Mouse (Mus musculus) lung, postnatal 25 days (tissue): Measurements from ENCODE around the gene Ing5.
"Not testable (repeated sequence)": the region's sequence is repeated elsewhere in the genome, so short reads cannot be mapped to it uniquely, and the experiment has no call there.

Source experiments
- DNase-seq: peaks from one replicate; pipeline ENCODE4 v3.0.0; 2022; ENCODE audit warnings: low spot score

Ing5 gene

DNA sequence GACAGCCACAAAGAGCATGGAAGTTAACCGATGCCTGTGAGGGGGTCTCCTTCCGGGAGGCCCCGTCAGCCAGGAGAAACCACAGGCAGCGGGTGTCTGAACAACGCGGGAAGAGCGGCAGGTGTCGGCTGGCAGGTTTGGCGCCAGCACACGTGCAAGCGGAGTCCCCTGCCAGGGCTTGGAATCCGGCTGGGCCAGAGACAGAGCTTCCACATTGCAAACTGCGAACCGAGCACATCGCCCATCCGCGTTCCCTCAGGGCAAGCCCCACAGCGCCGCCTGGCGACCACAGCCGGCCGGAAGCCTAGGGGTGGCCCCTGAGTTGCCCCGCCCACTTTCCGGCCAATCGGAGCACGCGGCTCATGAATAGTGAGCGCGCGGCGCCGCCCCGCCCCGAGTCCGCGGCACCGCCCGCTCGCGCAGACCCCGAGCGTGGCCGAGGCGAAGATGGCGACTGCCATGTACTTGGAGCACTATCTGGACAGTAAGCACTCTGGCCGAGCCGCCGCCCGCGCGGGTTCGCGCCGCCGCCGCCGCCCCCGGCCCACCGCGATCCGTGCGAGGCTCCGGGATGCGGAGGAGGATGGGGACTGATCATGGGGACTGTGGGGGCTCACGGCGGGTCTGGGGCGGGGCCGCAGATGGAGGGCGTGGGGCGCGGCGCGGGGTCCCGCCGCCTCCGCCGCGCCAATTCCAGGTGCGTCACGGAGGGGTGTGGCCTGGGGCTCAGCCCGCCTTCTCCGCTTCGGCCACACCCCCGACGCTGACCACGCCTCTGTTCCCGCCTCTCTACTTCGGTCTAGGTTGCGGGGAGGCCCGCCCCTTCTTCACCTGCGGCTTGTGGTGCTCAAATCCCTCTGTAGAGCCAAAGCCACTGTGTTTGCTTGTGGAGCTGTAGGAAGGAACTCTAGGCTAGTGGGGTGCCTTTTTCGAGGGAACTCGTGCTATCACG, at the start of gene Ing5:
Gene Ing5, plus strand, starts transcription at position 410 of the 952 bp plus-strand sequence.
- peak; percentile 99 for DNase-seq

DNA sequence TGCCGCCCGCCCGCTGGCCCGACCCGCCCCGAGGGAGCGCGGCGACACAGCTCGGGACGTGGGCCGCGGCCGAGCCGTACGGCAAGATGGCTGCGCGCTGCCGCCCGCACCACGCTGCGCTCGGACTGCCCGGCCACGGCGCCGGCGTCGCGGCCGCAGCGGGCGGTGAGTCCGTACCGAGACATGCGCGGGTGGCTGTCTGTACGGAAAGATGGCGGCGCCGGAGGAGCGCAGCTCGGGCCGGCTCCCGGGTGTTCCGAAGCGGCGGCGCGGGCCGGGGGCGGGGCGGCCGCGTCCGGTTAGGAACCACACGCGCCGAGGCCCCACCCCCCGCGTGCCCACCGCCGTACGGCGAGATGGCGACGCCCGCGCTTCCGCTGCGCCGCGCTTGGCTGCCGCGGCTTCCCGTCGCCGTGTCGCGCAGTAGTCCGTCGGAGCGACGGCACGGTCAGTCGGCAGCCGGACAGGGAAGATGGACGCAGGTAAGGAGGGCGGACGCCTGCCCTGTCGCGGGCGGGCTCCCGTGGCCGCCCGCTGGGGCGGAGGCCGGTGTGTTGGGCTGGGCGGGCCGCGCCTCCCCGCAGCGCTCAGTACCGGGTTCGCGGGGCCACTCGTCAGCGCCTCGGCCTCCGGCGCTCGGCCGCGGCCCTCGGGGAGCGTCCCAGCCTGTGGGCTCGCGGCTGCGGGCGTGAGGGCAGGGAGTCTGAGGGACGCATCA, 49.0 kb upstream of the Ing5 start, which contains the start of gene Thap4:
Gene Thap4, minus strand, starts transcription at position 292 of the 718 bp plus-strand sequence.
- peak; percentile 92 for DNase-seq

GRCm38 (mm10) chr1:93755291-93755610, 48.5 kb upstream of the Ing5 start:
- DNase-seq, result no peak

- DNase-seq, result no peak
Observed at GRCm38 (mm10) chr1:93755618-93756017, 48.1 kb upstream of the Ing5 start.

DNA sequence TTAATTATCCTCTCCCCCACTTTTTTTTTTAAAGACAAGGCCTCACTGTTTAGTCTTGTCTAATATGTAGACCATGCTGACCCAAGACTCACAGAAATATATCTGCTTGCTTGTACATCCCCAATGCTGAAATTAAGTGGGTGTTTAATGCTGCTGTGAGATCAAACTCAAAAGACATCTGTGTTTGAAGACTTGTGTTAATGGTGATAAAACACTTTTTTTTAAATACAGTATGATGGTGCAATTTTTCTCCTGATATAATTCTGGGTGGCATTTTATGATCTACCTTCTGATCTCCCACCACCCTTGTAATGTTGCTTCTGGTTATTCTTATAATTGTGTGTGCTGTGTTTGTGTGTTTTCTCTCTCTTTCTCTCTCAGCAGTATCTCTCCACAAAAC, 47.6 kb upstream of the Ing5 start:
- no peak for DNase-seq

- no peak for DNase-seq
Observed at GRCm38 (mm10) chr1:93760076-93760475, 43.7 kb upstream of the Ing5 start.

GRCm38 (mm10) chr1:93763531-93763930, 40.2 kb upstream of the Ing5 start:
- DNase-seq, result not testable (repeated sequence)

DNA sequence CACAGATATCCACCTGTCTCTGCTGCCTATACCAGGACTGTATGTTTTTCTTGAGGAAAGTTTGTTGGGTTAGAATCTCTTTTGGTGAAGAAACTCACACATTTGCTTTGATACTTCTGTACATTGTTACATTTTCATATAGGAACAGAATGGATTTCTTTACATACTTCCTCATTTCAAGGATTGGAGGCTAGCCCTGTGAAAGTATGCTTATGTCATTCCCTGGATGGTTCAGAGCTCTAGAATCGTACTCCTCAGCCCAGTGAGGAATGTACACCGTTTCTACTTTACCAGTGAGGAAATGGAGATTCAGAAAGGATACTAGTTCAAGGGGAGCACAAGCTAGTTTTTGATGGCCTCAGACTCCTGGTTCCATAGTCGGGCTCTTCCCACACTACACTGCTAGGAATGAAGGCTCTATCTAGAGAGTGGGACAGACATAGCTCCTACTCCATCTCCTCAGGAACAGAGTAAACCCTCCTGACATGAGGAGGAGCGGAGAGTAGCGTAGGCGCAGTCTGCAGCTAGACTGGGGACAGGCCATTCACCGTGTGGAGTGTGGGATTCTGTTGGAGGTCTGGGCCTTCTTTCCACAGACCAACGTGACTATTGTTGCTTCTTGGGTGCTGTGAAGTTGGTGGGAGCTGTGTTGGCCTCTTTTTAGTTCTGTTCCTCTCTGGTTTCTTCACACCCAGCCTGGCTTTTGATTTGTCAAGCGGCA, 38.7 kb upstream of the Ing5 start:
- no peak for DNase-seq

DNA sequence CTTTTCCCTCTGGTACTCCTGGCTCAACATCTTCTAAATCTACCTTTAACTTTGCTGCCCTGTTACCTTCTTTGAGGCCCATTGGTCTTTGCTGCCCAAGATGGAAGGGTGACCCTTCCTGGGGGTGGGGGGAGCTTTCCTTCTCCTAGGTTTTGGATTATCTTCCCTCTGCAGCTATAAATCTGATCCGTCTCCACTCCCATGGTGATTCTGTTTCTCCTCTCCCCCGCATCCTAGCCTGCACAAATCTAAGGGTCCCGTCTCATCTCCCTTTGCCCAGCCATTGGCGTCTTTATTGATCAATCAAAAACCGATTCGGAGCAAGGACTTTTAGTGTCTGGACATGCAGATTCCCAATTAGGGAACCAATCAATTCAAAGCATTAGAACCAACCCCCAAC, 36.2 kb upstream of the Ing5 start:
- no peak for DNase-seq

GRCm38 (mm10) chr1:93769901-93770300, 33.9 kb upstream of the Ing5 start:
- peak; percentile 66 for DNase-seq

DNA sequence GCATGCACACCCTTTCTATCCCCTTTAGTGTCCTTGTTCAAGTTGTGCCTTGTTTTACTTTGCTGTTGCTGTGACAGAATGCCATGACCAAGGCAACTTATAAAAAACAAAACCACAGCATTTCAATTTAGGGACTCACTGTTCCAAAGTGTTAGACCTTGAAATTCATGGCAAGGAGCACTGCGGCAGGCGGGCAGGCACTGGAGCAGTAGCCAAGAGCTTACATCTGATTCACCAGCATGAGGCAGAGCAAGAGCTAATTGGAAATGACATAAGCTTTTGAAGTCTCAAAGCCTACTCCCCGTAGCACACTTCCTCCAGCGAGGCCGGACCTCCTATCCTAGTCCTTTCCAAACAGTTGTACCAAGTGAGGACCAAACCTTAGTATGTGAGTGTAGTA, 27.1 kb upstream of the Ing5 start:
- no peak for DNase-seq

DNA sequence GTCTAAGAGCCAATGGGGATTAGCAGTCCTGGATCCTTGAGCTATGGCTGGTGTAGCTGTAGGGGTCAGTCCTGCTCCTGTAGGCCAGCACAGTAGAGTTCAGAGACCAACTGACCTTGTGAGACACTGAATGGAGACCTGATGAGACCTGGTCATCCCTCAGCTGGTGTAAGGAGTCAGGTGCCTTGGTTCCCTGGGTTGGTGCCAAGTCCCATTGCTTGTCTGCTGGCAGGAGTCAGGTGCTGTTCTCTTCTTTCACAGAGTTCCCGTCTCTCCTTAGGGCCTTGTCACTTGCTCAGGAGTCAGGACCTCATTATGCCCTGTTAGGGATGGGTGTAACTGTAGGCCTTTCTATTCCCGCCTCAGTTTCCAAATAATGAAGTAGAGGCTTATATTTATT, 16.9 kb upstream of the Ing5 start:
- DNase-seq, result no peak

- no peak for DNase-seq
Observed at GRCm38 (mm10) chr1:93794526-93794925, 9.2 kb upstream of the Ing5 start.

GRCm38 (mm10) chr1:93795886-93796285, 7.9 kb upstream of the Ing5 start:
- DNase-seq, result no peak

DNA sequence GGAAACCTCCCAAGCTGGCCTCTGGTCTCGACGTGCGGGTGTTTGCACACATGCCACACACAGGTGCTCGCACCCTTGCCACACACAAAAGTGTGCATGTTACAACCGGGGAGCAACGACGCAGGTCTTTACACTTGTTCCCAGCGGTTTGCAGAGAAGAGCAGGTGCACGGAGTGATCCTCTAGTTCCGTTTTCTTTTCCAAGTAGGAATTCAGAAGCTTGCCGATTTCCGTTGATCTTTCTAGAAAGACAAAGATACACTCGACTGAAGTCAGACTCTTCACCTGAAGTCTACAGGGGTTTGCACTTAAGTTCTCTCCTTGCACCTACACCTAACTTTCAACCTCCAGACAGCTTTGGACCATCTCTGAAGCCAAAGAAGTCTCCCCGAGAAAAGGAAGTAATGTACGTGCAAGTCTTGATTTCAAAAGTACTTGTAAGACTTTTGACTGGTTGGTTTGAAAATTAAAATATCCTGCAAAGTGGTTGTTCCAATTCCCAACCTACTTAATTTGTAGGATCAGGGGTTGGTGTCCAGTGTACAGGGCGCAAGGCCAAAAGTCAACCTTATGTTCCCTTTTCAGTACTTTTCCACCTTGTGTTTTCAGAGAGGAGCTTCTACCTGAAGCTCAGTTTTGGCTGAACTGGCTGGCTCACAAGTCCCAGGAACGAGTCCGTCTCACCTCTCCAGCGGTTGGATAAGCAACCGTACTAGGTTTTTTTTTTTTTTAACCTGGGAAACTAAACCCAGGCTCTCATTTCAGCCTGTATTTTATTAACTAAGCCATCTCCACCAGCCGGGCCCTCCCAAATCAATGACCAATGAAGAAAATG, 2.9 kb upstream of the Ing5 start:
- no peak for DNase-seq

GRCm38 (mm10) chr1:93801741-93802238, 2.0 kb upstream of the Ing5 start, which contains the start of gene Dtymk:
TSS of gene Dtymk (minus strand) at chr1:93801934.
- DNase-seq, result peak; percentile 96

DNA sequence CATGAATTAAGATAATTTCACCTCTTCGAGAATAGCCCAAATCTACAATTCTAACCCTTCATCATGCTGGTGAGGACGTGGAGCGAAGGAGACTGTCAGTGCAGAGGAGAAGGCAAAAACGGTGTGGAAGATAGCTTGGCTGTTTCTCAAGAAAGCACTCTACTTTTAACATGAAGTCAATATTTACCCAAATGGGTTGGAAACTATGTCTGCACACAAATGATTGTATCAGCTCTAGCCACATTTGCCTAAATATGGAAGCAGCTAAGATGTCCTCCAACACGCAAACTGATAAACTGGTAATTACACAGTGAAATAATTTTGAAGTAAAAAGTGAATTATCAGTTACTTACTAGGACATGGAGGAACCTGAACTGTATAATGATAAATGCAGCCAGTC, 994 bp upstream of the Ing5 start:
- DNase-seq, result no peak

DNA sequence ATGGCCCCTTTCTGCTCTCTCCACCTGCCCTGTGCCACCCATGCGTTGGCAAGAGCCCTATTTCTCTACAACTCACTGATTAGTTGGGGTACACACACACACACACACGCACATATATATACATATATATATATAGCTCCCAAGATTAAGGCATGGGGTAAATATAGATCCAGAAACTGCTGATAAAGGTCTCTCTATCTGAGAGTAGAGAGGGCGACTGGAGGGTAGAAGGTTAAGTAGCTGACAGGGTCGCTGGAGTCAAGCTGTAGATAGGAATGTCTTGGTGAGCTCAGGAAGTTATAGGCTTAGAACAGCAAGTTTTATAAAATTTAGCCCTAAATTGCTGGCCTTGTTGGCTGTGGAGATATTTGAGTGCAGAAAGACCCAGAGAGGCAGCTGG, 1.1 kb downstream of the Ing5 start:
- DNase-seq, result no peak

DNA sequence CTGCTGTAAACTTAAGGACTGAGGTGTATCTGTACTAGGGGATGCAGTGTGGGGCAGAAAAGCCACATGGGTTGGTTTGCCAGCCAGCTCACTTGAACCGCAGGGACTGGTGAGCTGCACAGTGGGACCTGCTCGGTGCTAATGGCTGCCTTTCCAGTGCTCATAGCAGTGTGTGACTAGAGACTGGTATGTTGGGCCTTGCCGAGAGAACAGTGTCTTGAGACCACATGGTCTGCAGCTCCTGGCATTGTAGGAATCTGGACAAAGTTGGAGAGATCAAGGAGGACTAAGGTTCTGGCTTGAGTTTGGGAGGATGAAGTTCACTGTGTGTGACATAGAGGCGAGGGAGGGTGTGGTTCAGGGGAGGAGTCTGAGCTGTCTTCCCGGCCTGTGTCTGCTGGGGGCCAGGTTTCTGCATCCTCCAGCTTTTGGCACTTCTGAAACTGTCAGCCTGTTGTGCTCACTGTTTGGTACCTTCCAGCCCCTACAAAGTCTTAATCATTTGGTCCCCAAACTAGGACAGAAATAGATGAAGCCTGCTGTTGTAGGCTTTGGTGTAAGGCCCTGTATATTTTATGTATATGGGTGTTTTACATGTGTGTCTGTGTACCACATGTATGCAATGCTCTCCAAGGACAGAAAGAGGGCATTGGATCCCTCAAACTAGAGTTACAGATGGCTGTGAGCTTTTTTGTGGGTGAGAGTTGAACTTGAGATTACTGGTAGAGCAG, 1.6 kb downstream of the Ing5 start:
- DNase-seq, result no peak

- no peak for DNase-seq
Observed at GRCm38 (mm10) chr1:93808871-93809270, 5.1 kb downstream of the Ing5 start.

GRCm38 (mm10) chr1:93810011-93810410, 6.2 kb downstream of the Ing5 start:
- DNase-seq, result no peak
